Mouse (Mus musculus) hindbrain, embryonic 14.5 days (tissue): ENCODE results near the gene Rap1gap2. TPM values are rescaled to one million over a fixed set of nuclear protein-coding genes. Genes with fewer than 3 reads are reported as not detected.
A peak's percentile ranks its signal among the peaks of the same experiment; 100 is the strongest.

Experiments
- ATAC-seq: fragments of 200-750 bp; cut with Nextera tagmentation; 2 replicates; pipeline ENCODE4 v1.8.0; 2017; ENCODE audit warnings: moderate number of reproducible peaks, mild to moderate bottlenecking, moderate TSS enrichment, moderate library complexity; ENCODE audit not compliant: low FRiP score
- DNase-seq: peaks from one replicate; pipeline ENCODE4 v3.0.0-alpha.2; 2015; ENCODE audit warnings: low spot score
- H3K27ac ChIP-seq: fragments of 300-500 bp; sonication (generic); 2 replicates; pipeline ENCODE4 v1.5.1; 2014; ENCODE audit warnings: mild to moderate bottlenecking, moderate library complexity
- H3K27me3 ChIP-seq: fragments of 300-500 bp; sonication (generic); 2 replicates; pipeline ENCODE4 v1.6.1; 2014; ENCODE audit warnings: mild to moderate bottlenecking, low read length, mixed read lengths; ENCODE audit not compliant: control insufficient read depth, insufficient read depth
- H3K36me3 ChIP-seq: fragments of 300-500 bp; sonication (generic); replicated peaks from 2 replicates; pipeline ENCODE4 v1.6.1; 2014; ENCODE audit not compliant: control insufficient read depth, insufficient read depth
- H3K4me1 ChIP-seq: fragments of 300-500 bp; sonication (generic); replicated peaks from 2 replicates; pipeline ENCODE4 v1.6.1; 2014; ENCODE audit warnings: antibody characterized with exemption, low read length, mixed read lengths; ENCODE audit not compliant: control insufficient read depth, insufficient read depth
- H3K4me2 ChIP-seq: fragments of 300-500 bp; sonication (generic); replicated peaks from 2 replicates; pipeline ENCODE4 v1.6.1; 2014; ENCODE audit warnings: mild to moderate bottlenecking, moderate library complexity
- H3K4me3 ChIP-seq: fragments of 300-500 bp; sonication (generic); replicated peaks from 2 replicates; pipeline ENCODE4 v1.5.1; 2014; ENCODE audit warnings: mild to moderate bottlenecking, low read length
- H3K9ac ChIP-seq: fragments of 300-500 bp; sonication (generic); 2 replicates; pipeline ENCODE4 v1.6.1; 2014
- H3K9me3 ChIP-seq: fragments of 300-500 bp; sonication (generic); 2 replicates; pipeline ENCODE4 v1.6.1; 2016; ENCODE audit warnings: low read length; ENCODE audit not compliant: control insufficient read depth
- WGBS: fragments of 180-500 bp; shearing (Covaris S2); extraction: QIAGEN DNeasy Blood & Tissue Kit; methylation state at CpG from one replicate; pipeline ENCODE4 v1.1.7; 2014; 5-methylcytosine and 5-hydroxymethylcytosine counted together
- polyA plus RNA-seq: library from polyadenylated mRNA; unstranded; fragments of >200 nt; fragmentation: Nextera tagmentation; extraction: Ambion mirVana; gene quantifications from 2 replicates; pipeline ENCODE4 v1.2.1, GENCODE M21; 2014

Gene Rap1gap2
- polyA plus RNA-seq, 1 experiment from 2014 or later = 11.2 TPM

GRCm38 (mm10) chr11:74536140-74536842 is 74.4 kb downstream of the Rap1gap2 start:
- ATAC-seq = no peak
- DNase-seq = no peak
- Histone ChIP-seq H3K27me3 (no peaks in the 10 kb centered on the region), H3K36me3 (no peaks in the 10 kb centered on the region), H3K4me1 (0 out of 2 replicates have a peak, but pooled peaks cover 5% of the 10 kb centered on the region), H3K4me2 (no peak overlapping the region), H3K4me3 (no peak overlapping the region), H3K9ac (no peak overlapping the region), H3K9me3 (no peaks in the 10 kb centered on the region), H3K27ac (no peak overlapping the region)
- 28% methylated on average over 14 of the region's 14 CpGs for WGBS

GRCm38 (mm10) chr11:74534380-74534779 is 76.3 kb downstream of the Rap1gap2 start:
- Histone ChIP-seq H3K4me2 (no peak overlapping the region), H3K36me3 (no peaks in the 10 kb centered on the region)
- WGBS = 91% methylated on average over 7 of the region's 7 CpGs

GRCm38 (mm10) chr11:74533050-74533449 is 77.7 kb downstream of the Rap1gap2 start:
- H3K9me3 ChIP-seq = no peaks in the 10 kb centered on the region
- H3K27me3 ChIP-seq = no peaks in the 10 kb centered on the region
- no peaks in the 10 kb centered on the region for H3K36me3 ChIP-seq
- DNase-seq (no peak), ATAC-seq (no peak)
- H3K27ac ChIP-seq = no peak overlapping the region
- no peak overlapping the region for H3K4me2 ChIP-seq
- no peak overlapping the region for H3K9ac ChIP-seq
- 0 out of 2 replicates have a peak, but pooled peaks cover 5% of the 10 kb centered on the region for H3K4me1 ChIP-seq
- 96% methylated on average over 2 of the region's 2 CpGs for WGBS
- no peak overlapping the region for H3K4me3 ChIP-seq

More at GRCm38 (mm10) chr11:74534380-74534779, 76.3 kb downstream of the Rap1gap2 start:
- Histone ChIP-seq H3K27ac (no peak overlapping the region), H3K9me3 (no peaks in the 10 kb centered on the region), H3K4me3 (no peak overlapping the region), H3K9ac (no peak overlapping the region), H3K27me3 (no peaks in the 10 kb centered on the region), H3K4me1 (0 out of 2 replicates have a peak, but pooled peaks cover 5% of the 10 kb centered on the region)
- no peak for ATAC-seq
- no peak for DNase-seq

GRCm38 (mm10) chr11:74532401-74532800 is 78.3 kb downstream of the Rap1gap2 start:
- Histone ChIP-seq H3K9ac (no peak overlapping the region), H3K36me3 (no peaks in the 10 kb centered on the region), H3K27ac (no peak overlapping the region), H3K4me1 (0 out of 2 replicates have a peak, but pooled peaks cover 5% of the 10 kb centered on the region), H3K27me3 (no peaks in the 10 kb centered on the region), H3K4me2 (no peak overlapping the region), H3K9me3 (no peaks in the 10 kb centered on the region), H3K4me3 (no peak overlapping the region)
- ATAC-seq (no peak), DNase-seq (no peak)
- 69% methylated on average over 4 of the region's 4 CpGs for WGBS

- DNase-seq (no peak), ATAC-seq (no peak)
- H3K36me3 ChIP-seq = no peaks in the 10 kb centered on the region
- H3K27ac ChIP-seq = no peak overlapping the region
- no peaks in the 10 kb centered on the region for H3K9me3 ChIP-seq
- H3K4me1 ChIP-seq = peaks cover 9% of the 10 kb centered on the region; the same call in 1 of the 2 replicates
- H3K27me3 ChIP-seq = no peaks in the 10 kb centered on the region
- 20% methylated on average over 3 of the region's 3 CpGs for WGBS
- H3K9ac ChIP-seq = no peak overlapping the region
- H3K4me3 ChIP-seq = no peak overlapping the region
- no peak overlapping the region for H3K4me2 ChIP-seq
Measured at GRCm38 (mm10) chr11:74531725-74532124, 79.0 kb downstream of the Rap1gap2 start.

- DNase-seq (no peak), ATAC-seq (no peak)
- Histone ChIP-seq H3K36me3 (no peaks in the 10 kb centered on the region), H3K4me2 (no peak overlapping the region), H3K4me3 (no peak overlapping the region), H3K27me3 (peaks cover 3% of the 10 kb centered on the region; the same call in 1 of the 2 replicates), H3K27ac (no peak overlapping the region), H3K4me1 (peaks cover 7% of the 10 kb centered on the region; the same call in 1 of the 2 replicates), H3K9me3 (no peaks in the 10 kb centered on the region), H3K9ac (no peak overlapping the region)
- WGBS = 42% methylated on average over 4 of the region's 4 CpGs
Measured at GRCm38 (mm10) chr11:74529803-74530202, 80.9 kb downstream of the Rap1gap2 start.

- Histone ChIP-seq H3K36me3 (no peaks in the 10 kb centered on the region), H3K9ac (no peak overlapping the region), H3K4me1 (peaks cover 14% of the 10 kb centered on the region), H3K4me3 (no peak overlapping the region), H3K9me3 (no peaks in the 10 kb centered on the region), H3K4me2 (no peak overlapping the region), H3K27me3 (peaks cover 7% of the 10 kb centered on the region; the same call in 1 of the 2 replicates), H3K27ac (no peak overlapping the region)
- 65% methylated on average over 7 of the region's 7 CpGs for WGBS
- ATAC-seq (no peak), DNase-seq (no peak)
Measured at GRCm38 (mm10) chr11:74527555-74527954, 83.2 kb downstream of the Rap1gap2 start.

GRCm38 (mm10) chr11:74526180-74527158 is 84.2 kb downstream of the Rap1gap2 start:
- no peaks in the 10 kb centered on the region for H3K36me3 ChIP-seq
- 21% methylated on average over 18 of the region's 18 CpGs for WGBS
- ATAC-seq (no peak), DNase-seq (no peak)
- H3K9me3 ChIP-seq = no peaks in the 10 kb centered on the region
- H3K9ac ChIP-seq = no peak overlapping the region
- H3K4me3 ChIP-seq = no peak overlapping the region
- no peak overlapping the region for H3K27ac ChIP-seq
- H3K27me3 ChIP-seq = peaks cover 7% of the 10 kb centered on the region; the same call in 1 of the 2 replicates
- H3K4me2 ChIP-seq = 0 out of 2 replicates have a peak overlapping the region, but pooled peaks have one; percentile 11
- H3K4me1 ChIP-seq = peaks cover 19% of the 10 kb centered on the region

- Histone ChIP-seq H3K4me2 (no peak overlapping the region), H3K4me1 (peaks cover 20% of the 10 kb centered on the region), H3K27ac (no peak overlapping the region), H3K9ac (no peak overlapping the region), H3K9me3 (no peaks in the 10 kb centered on the region), H3K4me3 (no peak overlapping the region), H3K27me3 (peaks cover 7% of the 10 kb centered on the region; the same call in 1 of the 2 replicates), H3K36me3 (no peaks in the 10 kb centered on the region)
- ATAC-seq (no peak), DNase-seq (no peak)
- WGBS = 28% methylated on average over 9 of the region's 9 CpGs
Measured at GRCm38 (mm10) chr11:74525605-74526004, 85.1 kb downstream of the Rap1gap2 start.
